Mouse (Mus musculus): ENCODE data around the gene Mup19.
"Not testable (repeated sequence)": the region's sequence is repeated elsewhere in the genome, so short reads cannot be mapped to it uniquely, and the experiment has no call there.

Gene Mup19

GRCm38 (mm10) chr4:61782169-61782568 lies at the start of gene Mup19:
Gene Mup19 (minus strand): TSS chr4:61782269.
- not testable (repeated sequence) for DNase-seq (ENCODE audit: low spot score)

- no peak for DNase-seq (ENCODE audit: low spot score)
These were observed 47.1 kb upstream of the Mup19 start for GRCm38 (mm10) chr4:61829211-61829610.

- DNase-seq (ENCODE audit: low spot score): no peak
These were observed 41.1 kb upstream of the Mup19 start for GRCm38 (mm10) chr4:61823185-61823584.

GRCm38 (mm10) chr4:61822541-61822940 lies 40.5 kb upstream of the Mup19 start:
- not testable (repeated sequence) for DNase-seq (ENCODE audit: low spot score)

GRCm38 (mm10) chr4:61815602-61816001 lies 33.5 kb upstream of the Mup19 start:
- DNase-seq (ENCODE audit: low spot score): no peak

GRCm38 (mm10) chr4:61813435-61813834 lies 31.4 kb upstream of the Mup19 start:
- DNase-seq (ENCODE audit: low spot score): no peak

- DNase-seq (ENCODE audit: low spot score): not testable (repeated sequence)
These were observed 29.1 kb upstream of the Mup19 start for GRCm38 (mm10) chr4:61811193-61811592.

- not testable (repeated sequence) for DNase-seq (ENCODE audit: low spot score)
These were observed 26.9 kb upstream of the Mup19 start for GRCm38 (mm10) chr4:61808926-61809325.

GRCm38 (mm10) chr4:61789699-61790098 lies 7.6 kb upstream of the Mup19 start:
- DNase-seq (ENCODE audit: low spot score): not testable (repeated sequence)

- not testable (repeated sequence) for DNase-seq (ENCODE audit: low spot score)
These were observed 2.2 kb upstream of the Mup19 start for GRCm38 (mm10) chr4:61784231-61784630.

All from T-cell, adult 2 months (primary cell).